ENCODE assay signal across 8 mouse cellular contexts in genomic region chr1:176877756-176878155, GRCm38 (mm10).
A peak's percentile ranks its signal among the peaks of the same experiment; 100 is the strongest.
DNase-seq lines count a peak whose midpoint lies in the region; ATAC-seq lines count a peak whose summit lies in the region.

No protein-coding gene starts in this region.

- 0 out of 2 replicates have a peak, but pooled peaks cover 4% of the 10 kb centered on the region for H3K4me1 ChIP-seq in heart, embryonic 10.5 days
- peaks cover 4% of the 10 kb centered on the region for H3K4me1 ChIP-seq in hindbrain, embryonic 16.5 days (ENCODE audit: control insufficient read depth, insufficient read depth, low read depth, low read length)

- 48% methylated on average over 3 of the region's 3 CpGs for WGBS in heart, embryonic 10.5 days
- WGBS in hindbrain, embryonic 16.5 days = 31% methylated on average over 3 of the region's 3 CpGs

- peak; percentile 10 to 17 for DNase-seq in heart, adult 9 months (ENCODE audit: low spot score in 2 of 2)
- DNase-seq in heart, embryonic 10.5 days (ENCODE audit: low spot score) = no peak
- DNase-seq in spleen, postnatal 36 days (ENCODE audit: low spot score in 2 of 2) = peak; percentile 15 to 43
- no peak for DNase-seq in spleen, adult 12 weeks (ENCODE audit: low spot score)
- peak; percentile 37 for DNase-seq in c-Kit-positive CD71-negative TER-119-negative erythroid progenitor cells, embryonic 14.5 days (ENCODE audit: low read depth)
- DNase-seq in right cerebral cortex, postnatal 36 days (ENCODE audit: low spot score in 2 of 2) = no peak

- H3K9me3 ChIP-seq in heart, embryonic 10.5 days = no peaks in the 10 kb centered on the region
- no peaks in the 10 kb centered on the region for H3K9me3 ChIP-seq in hindbrain, embryonic 16.5 days (ENCODE audit: control insufficient read depth, low read length)

- H3K4me3 ChIP-seq in heart, embryonic 10.5 days = no peak overlapping the region
- no peak overlapping the region for H3K4me3 ChIP-seq in hindbrain, embryonic 16.5 days (ENCODE audit: low read length)

- no peaks in the 10 kb centered on the region for H3K27me3 ChIP-seq in heart, embryonic 10.5 days (ENCODE audit: insufficient read depth, poor library complexity, severe bottlenecking)
- no peaks in the 10 kb centered on the region for H3K27me3 ChIP-seq in hindbrain, embryonic 16.5 days (replicated peaks; ENCODE audit: control insufficient read depth, insufficient read depth, low read length)

- H3K9ac ChIP-seq in hindbrain, embryonic 16.5 days (ENCODE audit: low read depth, low read length) = no peak overlapping the region

- H3K4me2 ChIP-seq in hindbrain, embryonic 16.5 days (ENCODE audit: low read length) = no peak overlapping the region

- ATAC-seq in hindbrain, embryonic 16.5 days = peak; percentile 72; the same call in 1 of the 2 replicates
- ATAC-seq in monocyte, adult 5-6 weeks (replicated peaks; ENCODE audit: insufficient number of reproducible peaks, low FRiP score, low TSS enrichment, poor library complexity, severe bottlenecking) = peak; percentile 76

- no peak overlapping the region for H3K27ac ChIP-seq in heart, embryonic 10.5 days
- H3K27ac ChIP-seq in hindbrain, embryonic 16.5 days (ENCODE audit: low read depth, low read length) = no peak overlapping the region

- H3K36me3 ChIP-seq in heart, embryonic 10.5 days = no peaks in the 10 kb centered on the region
- no peaks in the 10 kb centered on the region for H3K36me3 ChIP-seq in hindbrain, embryonic 16.5 days (ENCODE audit: control insufficient read depth, insufficient read depth, low read length)

Comparison
In these comparisons a context has a peak if more than half of its experiments do, and no peak if none do; other contexts are left out.
1. DNase-seq: peak in heart, adult 9 months (2 of 2), spleen, postnatal 36 days (2 of 2) and c-Kit-positive CD71-negative TER-119-negative erythroid progenitor cells, embryonic 14.5 days (single experiment); none in heart, embryonic 10.5 days (single experiment), spleen, adult 12 weeks (single experiment) and right cerebral cortex, postnatal 36 days (0 of 2).